Mouse (Mus musculus): ENCODE data around the gene Banf2. TPM values are rescaled to one million over a fixed set of nuclear protein-coding genes. Genes with fewer than 3 reads are reported as not detected.

The Banf2 gene
- polyA plus RNA-seq, 1 experiment from 2014 or later: not detected

GRCm38 (mm10) chr2:144072642-144073041 is 39.8 kb downstream of the Banf2 start:
- no peak overlapping the region for H3K4me2 ChIP-seq (ENCODE audit: low read depth, low read length)
- H3K27me3 ChIP-seq (replicated peaks; ENCODE audit: control insufficient read depth, insufficient read depth, low read length): no peaks in the 10 kb centered on the region
- H3K9me3 ChIP-seq (ENCODE audit: control insufficient read depth, low read length): no peaks in the 10 kb centered on the region
- no peaks in the 10 kb centered on the region for H3K36me3 ChIP-seq (ENCODE audit: control insufficient read depth, insufficient read depth, low read length)
- H3K4me1 ChIP-seq (ENCODE audit: control insufficient read depth, insufficient read depth, low read length): no peaks in the 10 kb centered on the region; the same call in 1 of the 2 replicates
- no peak overlapping the region for H3K9ac ChIP-seq (ENCODE audit: low read depth, low read length)
- no peak for ATAC-seq
- no peak overlapping the region for H3K4me3 ChIP-seq (ENCODE audit: low read length)
- H3K27ac ChIP-seq (ENCODE audit: low read length): no peak overlapping the region
- 46% methylated on average over 7 of the region's 7 CpGs for WGBS

DNA sequence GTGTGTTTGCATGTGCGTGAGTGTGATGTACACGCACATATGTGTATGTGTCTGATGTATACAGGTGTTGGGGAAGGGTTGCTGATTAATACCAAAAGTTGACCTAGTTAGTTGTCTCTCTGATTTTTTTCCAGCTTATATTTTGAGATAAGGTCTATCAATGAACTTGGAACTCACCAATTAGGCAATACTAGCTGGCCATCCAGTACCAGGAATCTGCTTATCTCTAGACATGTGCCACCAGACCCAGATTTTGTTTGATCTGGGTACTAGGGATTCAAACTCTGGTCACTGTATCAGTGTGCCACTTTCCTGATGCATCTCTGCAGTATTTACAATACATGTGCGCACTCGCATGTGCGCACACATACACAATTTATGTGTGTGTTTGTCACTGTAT is 41.2 kb downstream of the Banf2 start:
- no peak overlapping the region for H3K9ac ChIP-seq (ENCODE audit: low read depth, low read length)
- H3K4me1 ChIP-seq (ENCODE audit: control insufficient read depth, insufficient read depth, low read length): peaks cover 9% of the 10 kb centered on the region
- no peak for ATAC-seq
- no peaks in the 10 kb centered on the region for H3K36me3 ChIP-seq (ENCODE audit: control insufficient read depth, insufficient read depth, low read length)
- no peak overlapping the region for H3K4me3 ChIP-seq (ENCODE audit: low read length)
- no peak overlapping the region for H3K4me2 ChIP-seq (ENCODE audit: low read depth, low read length)
- H3K9me3 ChIP-seq (ENCODE audit: control insufficient read depth, low read length): no peaks in the 10 kb centered on the region
- 96% methylated on average over 5 of the region's 5 CpGs for WGBS
- no peak overlapping the region for H3K27ac ChIP-seq (ENCODE audit: low read length)
- H3K27me3 ChIP-seq (replicated peaks; ENCODE audit: control insufficient read depth, insufficient read depth, low read length): no peaks in the 10 kb centered on the region

- Histone ChIP-seq H3K27ac (ENCODE audit: low read length) (no peak overlapping the region), H3K4me2 (ENCODE audit: low read depth, low read length) (no peak overlapping the region), H3K27me3 (replicated peaks; ENCODE audit: control insufficient read depth, insufficient read depth, low read length) (no peaks in the 10 kb centered on the region), H3K9me3 (ENCODE audit: control insufficient read depth, low read length) (no peaks in the 10 kb centered on the region), H3K9ac (ENCODE audit: low read depth, low read length) (no peak overlapping the region), H3K4me3 (ENCODE audit: low read length) (no peak overlapping the region), H3K36me3 (ENCODE audit: control insufficient read depth, insufficient read depth, low read length) (no peaks in the 10 kb centered on the region), H3K4me1 (ENCODE audit: control insufficient read depth, insufficient read depth, low read length) (peaks cover 13% of the 10 kb centered on the region)
- 73% methylated on average over 2 of the region's 2 CpGs for WGBS
- no peak for ATAC-seq
Measured at GRCm38 (mm10) chr2:144076625-144077024, 43.8 kb downstream of the Banf2 start.

- Histone ChIP-seq H3K27ac (ENCODE audit: low read length) (peak overlapping the region; percentile 71; the same call in 1 of the 2 replicates), H3K4me3 (ENCODE audit: low read length) (no peak overlapping the region), H3K4me2 (ENCODE audit: low read depth, low read length) (no peak overlapping the region), H3K36me3 (ENCODE audit: control insufficient read depth, insufficient read depth, low read length) (no peaks in the 10 kb centered on the region), H3K9me3 (ENCODE audit: control insufficient read depth, low read length) (no peaks in the 10 kb centered on the region), H3K9ac (ENCODE audit: low read depth, low read length) (no peak overlapping the region), H3K27me3 (replicated peaks; ENCODE audit: control insufficient read depth, insufficient read depth, low read length) (no peaks in the 10 kb centered on the region), H3K4me1 (ENCODE audit: control insufficient read depth, insufficient read depth, low read length) (peaks cover 13% of the 10 kb centered on the region)
- ATAC-seq: peak; percentile 92
- 44% methylated on average over 3 of the region's 3 CpGs for WGBS
Measured at GRCm38 (mm10) chr2:144078897-144079296, 46.0 kb downstream of the Banf2 start.

DNA sequence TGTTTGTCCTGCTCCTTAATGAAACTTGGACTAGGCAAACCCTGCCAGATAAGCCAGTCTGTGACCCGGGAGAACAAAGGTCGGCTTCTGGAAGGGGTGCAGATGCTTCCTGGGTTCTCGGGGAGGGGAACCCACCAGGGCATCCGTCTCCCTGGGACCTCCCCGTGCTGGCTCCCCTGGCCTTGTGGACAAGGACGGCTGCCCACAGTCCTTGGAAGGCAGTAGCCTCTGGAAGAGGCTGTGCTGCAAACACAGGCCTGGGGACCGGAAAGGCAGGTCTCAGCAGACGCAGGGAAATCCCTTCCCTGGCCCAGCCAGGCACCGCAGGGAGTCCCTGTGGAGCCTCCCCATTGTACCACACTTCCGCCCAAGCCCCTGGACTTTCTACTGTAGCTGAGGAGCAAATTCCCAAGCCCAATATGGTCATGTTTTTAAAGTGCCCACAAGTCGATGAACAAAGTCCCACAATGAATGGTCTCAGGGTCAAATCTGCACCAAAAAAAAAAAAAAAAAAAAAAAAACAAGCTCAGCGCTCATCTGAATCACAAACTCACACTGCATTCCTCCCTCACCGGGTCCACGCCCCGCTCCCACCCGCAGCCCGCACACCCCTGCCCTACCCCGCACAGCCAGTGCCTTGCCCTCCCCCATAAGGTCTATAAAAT is 53.5 kb downstream of the Banf2 start:
- no peaks in the 10 kb centered on the region for H3K36me3 ChIP-seq (ENCODE audit: control insufficient read depth, insufficient read depth, low read length)
- no peaks in the 10 kb centered on the region for H3K27me3 ChIP-seq (replicated peaks; ENCODE audit: control insufficient read depth, insufficient read depth, low read length)
- peak overlapping the region; percentile 90 for H3K27ac ChIP-seq (ENCODE audit: low read length)
- H3K4me3 ChIP-seq (ENCODE audit: low read length): peak overlapping the region; percentile 13; the same call in 1 of the 2 replicates
- peak overlapping the region; percentile 37 for H3K4me2 ChIP-seq (ENCODE audit: low read depth, low read length)
- no peaks in the 10 kb centered on the region for H3K9me3 ChIP-seq (ENCODE audit: control insufficient read depth, low read length)
- ATAC-seq: peak; percentile 91
- peaks cover 22% of the 10 kb centered on the region for H3K4me1 ChIP-seq (ENCODE audit: control insufficient read depth, insufficient read depth, low read length)
- 12% methylated on average over 18 of the region's 18 CpGs for WGBS
- peak overlapping the region; percentile 59 for H3K9ac ChIP-seq (ENCODE audit: low read depth, low read length)

DNA sequence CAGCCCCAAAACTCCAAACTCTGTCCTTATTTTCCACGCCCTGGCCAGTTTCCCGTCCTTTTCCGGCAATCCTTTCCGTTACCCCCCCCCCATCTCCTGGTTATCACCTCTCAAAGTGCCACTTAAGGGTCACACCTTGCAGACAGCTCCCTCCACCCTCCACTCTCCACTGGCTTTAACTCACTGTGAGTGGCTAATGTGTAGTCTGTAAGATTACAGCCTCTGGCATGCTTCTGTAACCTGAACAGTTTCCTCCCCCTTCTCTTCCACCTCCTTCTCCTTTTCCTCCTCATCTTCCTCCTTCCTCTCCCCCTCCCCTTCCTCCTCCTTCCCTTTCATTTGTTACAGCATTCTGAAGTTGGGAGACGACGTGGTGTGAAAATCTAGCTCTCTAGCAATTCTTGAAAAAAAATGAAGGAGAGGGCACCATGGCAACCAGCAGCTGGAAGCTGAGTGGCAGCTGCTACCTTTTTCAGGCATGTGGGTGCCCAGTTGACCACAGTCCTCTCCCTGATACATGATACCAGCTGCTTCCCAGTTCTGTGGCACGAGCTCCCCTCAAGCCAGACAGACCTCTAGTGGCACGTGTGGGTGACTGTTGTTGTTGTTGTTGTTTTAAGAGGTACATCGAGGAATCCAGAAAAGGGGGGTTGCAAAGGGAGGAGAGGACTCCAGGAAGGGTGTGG is 55.2 kb downstream of the Banf2 start:
- Histone ChIP-seq H3K27ac (ENCODE audit: low read length) (no peak overlapping the region), H3K4me1 (ENCODE audit: control insufficient read depth, insufficient read depth, low read length) (peaks cover 22% of the 10 kb centered on the region), H3K4me3 (ENCODE audit: low read length) (no peak overlapping the region), H3K9ac (ENCODE audit: low read depth, low read length) (no peak overlapping the region), H3K9me3 (ENCODE audit: control insufficient read depth, low read length) (no peaks in the 10 kb centered on the region), H3K36me3 (ENCODE audit: control insufficient read depth, insufficient read depth, low read length) (no peaks in the 10 kb centered on the region), H3K4me2 (ENCODE audit: low read depth, low read length) (no peak overlapping the region), H3K27me3 (replicated peaks; ENCODE audit: control insufficient read depth, insufficient read depth, low read length) (no peaks in the 10 kb centered on the region)
- 64% methylated on average over 9 of the region's 9 CpGs for WGBS
- no peak for ATAC-seq

GRCm38 (mm10) chr2:144092767-144093166 is 59.9 kb downstream of the Banf2 start:
- Histone ChIP-seq H3K4me2 (ENCODE audit: low read depth, low read length) (no peak overlapping the region), H3K27ac (ENCODE audit: low read length) (no peak overlapping the region), H3K9ac (ENCODE audit: low read depth, low read length) (no peak overlapping the region), H3K4me3 (ENCODE audit: low read length) (no peak overlapping the region), H3K36me3 (ENCODE audit: control insufficient read depth, insufficient read depth, low read length) (no peaks in the 10 kb centered on the region), H3K27me3 (replicated peaks; ENCODE audit: control insufficient read depth, insufficient read depth, low read length) (no peaks in the 10 kb centered on the region), H3K9me3 (ENCODE audit: control insufficient read depth, low read length) (no peaks in the 10 kb centered on the region), H3K4me1 (ENCODE audit: control insufficient read depth, insufficient read depth, low read length) (peaks cover 5% of the 10 kb centered on the region; the same call in 1 of the 2 replicates)
- 80% methylated on average over 4 of the region's 4 CpGs for WGBS
- ATAC-seq: no peak

DNA sequence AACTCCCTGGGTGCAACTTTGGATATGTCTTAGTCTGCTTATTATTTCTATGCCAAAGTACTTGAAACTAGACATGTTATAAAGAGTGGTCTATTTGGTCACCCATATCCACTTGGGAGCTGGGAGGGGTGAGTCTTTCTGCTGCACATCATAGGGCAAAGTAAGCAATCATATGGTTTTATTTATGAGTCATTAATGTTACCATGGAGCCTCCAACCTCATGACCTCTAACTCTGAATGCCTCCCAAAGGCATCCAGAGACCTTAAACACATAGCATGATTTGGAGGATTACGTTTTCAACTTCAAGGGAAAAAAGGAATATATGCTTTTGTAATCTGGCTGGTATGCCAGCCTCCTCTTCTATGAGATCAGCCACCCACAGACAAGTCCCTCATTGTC is 61.9 kb downstream of the Banf2 start:
- Histone ChIP-seq H3K27me3 (replicated peaks; ENCODE audit: control insufficient read depth, insufficient read depth, low read length) (no peaks in the 10 kb centered on the region), H3K4me3 (ENCODE audit: low read length) (no peak overlapping the region), H3K9ac (ENCODE audit: low read depth, low read length) (no peak overlapping the region), H3K9me3 (ENCODE audit: control insufficient read depth, low read length) (no peaks in the 10 kb centered on the region), H3K4me2 (ENCODE audit: low read depth, low read length) (no peak overlapping the region), H3K36me3 (ENCODE audit: control insufficient read depth, insufficient read depth, low read length) (no peaks in the 10 kb centered on the region), H3K4me1 (ENCODE audit: control insufficient read depth, insufficient read depth, low read length) (no peaks in the 10 kb centered on the region), H3K27ac (ENCODE audit: low read length) (no peak overlapping the region)
- WGBS: 78% methylated on average over 1 of the region's 1 CpGs
- no peak for ATAC-seq

DNA sequence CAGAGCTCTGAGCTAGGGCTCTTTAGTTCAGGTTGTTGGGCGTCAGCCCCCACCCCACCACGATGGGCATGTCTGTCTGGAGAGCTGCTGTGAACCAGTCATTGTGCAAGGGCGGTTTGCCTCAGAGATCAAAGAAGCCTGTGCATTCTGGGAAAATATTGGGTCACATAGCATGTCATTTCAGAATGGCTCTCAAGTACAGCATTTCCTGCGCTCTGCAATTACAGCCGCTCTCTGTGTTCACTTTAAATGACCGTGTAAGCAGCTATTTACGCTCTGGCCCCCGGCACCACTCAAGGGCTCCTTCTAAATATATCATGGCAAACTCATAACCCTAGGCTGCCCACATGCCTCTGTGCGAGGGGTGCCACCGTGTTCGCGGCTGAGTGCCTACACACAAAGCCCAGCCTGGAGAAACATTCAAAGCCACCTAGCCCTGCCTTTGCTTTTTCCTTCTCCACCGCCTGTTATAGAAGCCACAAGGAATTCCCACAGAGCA is 68.7 kb downstream of the Banf2 start:
- 79% methylated on average over 13 of the region's 13 CpGs for WGBS
- ATAC-seq: no peak
- H3K9me3 ChIP-seq (ENCODE audit: control insufficient read depth, low read length): no peaks in the 10 kb centered on the region

More for the DNA sequence above, 68.7 kb downstream of the Banf2 start:
- no peak overlapping the region for H3K4me2 ChIP-seq (ENCODE audit: low read depth, low read length)
- no peaks in the 10 kb centered on the region for H3K27me3 ChIP-seq (replicated peaks; ENCODE audit: control insufficient read depth, insufficient read depth, low read length)
- H3K4me3 ChIP-seq (ENCODE audit: low read length): no peak overlapping the region
- no peak overlapping the region for H3K27ac ChIP-seq (ENCODE audit: low read length)
- H3K36me3 ChIP-seq (ENCODE audit: control insufficient read depth, insufficient read depth, low read length): no peaks in the 10 kb centered on the region
- H3K4me1 ChIP-seq (ENCODE audit: control insufficient read depth, insufficient read depth, low read length): no peaks in the 10 kb centered on the region
- no peak overlapping the region for H3K9ac ChIP-seq (ENCODE audit: low read depth, low read length)

All from intestine, embryonic 16.5 days (tissue).